Mouse (Mus musculus) lung, embryonic 14.5 days (tissue): Measurements from ENCODE around the gene Dock8. TPM values are rescaled to one million over a fixed set of nuclear protein-coding genes. Genes with fewer than 3 reads are reported as not detected.

Source experiments
- ATAC-seq: fragments of 200-750 bp; cut with Nextera tagmentation; 2 replicates; pipeline ENCODE4 v1.8.0; 2017; ENCODE audit warnings: mild to moderate bottlenecking, moderate TSS enrichment, moderate library complexity; ENCODE audit not compliant: insufficient read depth
- DNase-seq: peaks from one replicate; pipeline ENCODE4 v3.0.0-alpha.2; 2015
- H3K27ac ChIP-seq: fragments of 300-500 bp; sonication (generic); 2 replicates; pipeline ENCODE4 v1.5.1; 2014; ENCODE audit warnings: low read depth, mild to moderate bottlenecking, moderate library complexity
- H3K27me3 ChIP-seq: fragments of 300-500 bp; sonication (generic); 2 replicates; pipeline ENCODE4 v1.6.1; 2014; ENCODE audit warnings: low read length, control low read depth; ENCODE audit not compliant: insufficient read depth
- H3K36me3 ChIP-seq: fragments of 300-500 bp; sonication (generic); 2 replicates; pipeline ENCODE4 v1.6.1; 2014; ENCODE audit warnings: control low read depth; ENCODE audit not compliant: insufficient read depth
- H3K4me1 ChIP-seq: fragments of 300-500 bp; sonication (generic); 2 replicates; pipeline ENCODE4 v1.6.1; 2014; ENCODE audit warnings: antibody characterized with exemption, control low read depth; ENCODE audit not compliant: insufficient read depth
- H3K4me2 ChIP-seq: fragments of 300-500 bp; sonication (generic); 2 replicates; pipeline ENCODE4 v1.6.1; 2014; ENCODE audit warnings: mild to moderate bottlenecking
- H3K4me3 ChIP-seq: fragments of 300-500 bp; sonication (generic); 2 replicates; pipeline ENCODE4 v1.5.1; 2014; ENCODE audit warnings: low read depth, low read length
- H3K9ac ChIP-seq: fragments of 300-500 bp; sonication (generic); 2 replicates; pipeline ENCODE4 v1.6.1; 2014
- H3K9me3 ChIP-seq: fragments of 300-500 bp; sonication (generic); 2 replicates; pipeline ENCODE4 v1.6.1; 2016; ENCODE audit warnings: low read depth, low read length, control low read depth
- CTCF ChIP-seq: IDR thresholded peaks from 2 replicates; pipeline ENCODE4 v1.5.1; 2016; ENCODE audit warnings: antibody characterized with exemption, low read depth
- WGBS: fragments of 180-500 bp; shearing (Covaris S2); extraction: QIAGEN DNeasy Blood & Tissue Kit; methylation state at CpG from one replicate; pipeline ENCODE4 v1.1.7; 2014; 5-methylcytosine and 5-hydroxymethylcytosine counted together
- polyA plus RNA-seq: library from polyadenylated mRNA; unstranded; fragments of >200 nt; fragmentation: Nextera tagmentation; extraction: Ambion mirVana; gene quantifications from 2 replicates; pipeline ENCODE4 v1.2.1, GENCODE M21; 2014

The Dock8 gene
- polyA plus RNA-seq, 1 experiment from 2014 or later = 4.4 TPM

GRCm38 (mm10) chr19:25042973-25043372 is 43.6 kb downstream of the Dock8 start:
- ATAC-seq (no peak), DNase-seq (no peak)
- H3K36me3 ChIP-seq = no peaks in the 10 kb centered on the region
- no peaks in the 10 kb centered on the region for H3K9me3 ChIP-seq
- H3K4me3 ChIP-seq = no peak overlapping the region
- no peaks in the 10 kb centered on the region for H3K27me3 ChIP-seq
- TF ChIP-seq CTCF = no peak
- WGBS = 54% methylated on average over 11 of the region's 11 CpGs
- H3K4me1 ChIP-seq = peaks cover 5% of the 10 kb centered on the region; the same call in 1 of the 2 replicates
- H3K9ac ChIP-seq = no peak overlapping the region
- no peak overlapping the region for H3K4me2 ChIP-seq
- H3K27ac ChIP-seq = no peak overlapping the region

GRCm38 (mm10) chr19:25044057-25044456 is 44.7 kb downstream of the Dock8 start:
- H3K27me3 ChIP-seq = no peaks in the 10 kb centered on the region
- no peak overlapping the region for H3K4me3 ChIP-seq
- H3K4me1 ChIP-seq = no peaks in the 10 kb centered on the region; the same call in 1 of the 2 replicates
- H3K9ac ChIP-seq = no peak overlapping the region
- H3K36me3 ChIP-seq = no peaks in the 10 kb centered on the region
- no peak for DNase-seq
- ATAC-seq = no peak
- no peak overlapping the region for H3K4me2 ChIP-seq
- WGBS = 67% methylated on average over 3 of the region's 3 CpGs
- H3K9me3 ChIP-seq = no peaks in the 10 kb centered on the region
- TF ChIP-seq CTCF = no peak
- no peak overlapping the region for H3K27ac ChIP-seq

GRCm38 (mm10) chr19:25052355-25052754 is 53.0 kb downstream of the Dock8 start:
- Histone ChIP-seq H3K4me2 (no peak overlapping the region), H3K9ac (no peak overlapping the region), H3K27ac (no peak overlapping the region), H3K4me3 (no peak overlapping the region), H3K36me3 (no peaks in the 10 kb centered on the region), H3K9me3 (no peaks in the 10 kb centered on the region), H3K27me3 (no peaks in the 10 kb centered on the region), H3K4me1 (no peaks in the 10 kb centered on the region)
- WGBS = 88% methylated on average over 7 of the region's 7 CpGs
- DNase-seq (no peak), ATAC-seq (no peak)
- TF ChIP-seq CTCF = no peak

- Histone ChIP-seq H3K9ac (no peak overlapping the region), H3K4me2 (no peak overlapping the region), H3K9me3 (no peaks in the 10 kb centered on the region), H3K36me3 (no peaks in the 10 kb centered on the region), H3K27me3 (no peaks in the 10 kb centered on the region), H3K27ac (no peak overlapping the region), H3K4me1 (no peaks in the 10 kb centered on the region), H3K4me3 (no peak overlapping the region)
- no peak for DNase-seq
- no peak for ATAC-seq
- no peak for TF ChIP-seq CTCF
- WGBS = 63% methylated on average over 7 of the region's 7 CpGs
These were observed 53.8 kb downstream of the Dock8 start for GRCm38 (mm10) chr19:25053152-25053551.

- H3K9me3 ChIP-seq = no peaks in the 10 kb centered on the region
- H3K4me2 ChIP-seq = no peak overlapping the region
- no peaks in the 10 kb centered on the region for H3K36me3 ChIP-seq
- 0 out of 2 replicates have a peak, but pooled peaks cover 2% of the 10 kb centered on the region for H3K4me1 ChIP-seq
- no peak overlapping the region for H3K4me3 ChIP-seq
- H3K27ac ChIP-seq = no peak overlapping the region
- no peak for TF ChIP-seq CTCF
- no peak overlapping the region for H3K9ac ChIP-seq
- 77% methylated on average over 7 of the region's 7 CpGs for WGBS
- ATAC-seq (no peak), DNase-seq (no peak)
- H3K27me3 ChIP-seq = no peaks in the 10 kb centered on the region
These were observed 55.7 kb downstream of the Dock8 start for GRCm38 (mm10) chr19:25055025-25055424.

GRCm38 (mm10) chr19:25055559-25055958 is 56.2 kb downstream of the Dock8 start:
- Histone ChIP-seq H3K4me2 (no peak overlapping the region), H3K36me3 (no peaks in the 10 kb centered on the region), H3K4me3 (no peak overlapping the region), H3K9me3 (no peaks in the 10 kb centered on the region), H3K27me3 (no peaks in the 10 kb centered on the region), H3K9ac (no peak overlapping the region), H3K27ac (no peak overlapping the region), H3K4me1 (0 out of 2 replicates have a peak, but pooled peaks cover 7% of the 10 kb centered on the region)
- TF ChIP-seq CTCF = no peak
- DNase-seq = no peak
- 80% methylated on average over 7 of the region's 7 CpGs for WGBS
- ATAC-seq = no peak

- Histone ChIP-seq H3K27ac (no peak overlapping the region), H3K36me3 (no peaks in the 10 kb centered on the region), H3K4me1 (0 out of 2 replicates have a peak, but pooled peaks cover 7% of the 10 kb centered on the region), H3K27me3 (no peaks in the 10 kb centered on the region), H3K9ac (no peak overlapping the region), H3K9me3 (no peaks in the 10 kb centered on the region), H3K4me3 (no peak overlapping the region), H3K4me2 (no peak overlapping the region)
- DNase-seq (no peak), ATAC-seq (no peak)
- 84% methylated on average over 10 of the region's 10 CpGs for WGBS
- no peak for TF ChIP-seq CTCF
These were observed 56.9 kb downstream of the Dock8 start for GRCm38 (mm10) chr19:25056224-25056623.

GRCm38 (mm10) chr19:25057826-25058225 is 58.5 kb downstream of the Dock8 start:
- DNase-seq = no peak
- H3K27me3 ChIP-seq = no peaks in the 10 kb centered on the region
- H3K9me3 ChIP-seq = no peaks in the 10 kb centered on the region
- no peaks in the 10 kb centered on the region for H3K36me3 ChIP-seq
- WGBS = 88% methylated on average over 8 of the region's 8 CpGs
- H3K4me2 ChIP-seq = no peak overlapping the region
- 0 out of 2 replicates have a peak, but pooled peaks cover 7% of the 10 kb centered on the region for H3K4me1 ChIP-seq
- TF ChIP-seq CTCF = no peak
- no peak overlapping the region for H3K27ac ChIP-seq
- no peak for ATAC-seq
- H3K9ac ChIP-seq = no peak overlapping the region
- no peak overlapping the region for H3K4me3 ChIP-seq
